Mouse (Mus musculus): ENCODE measurements around the gene Maco1.

GRCm38 (mm10) chr4:134798861-134799260, 54.3 kb downstream of the Maco1 start:
- TF ChIP-seq POLR2A (IDR thresholded peaks at IDR 0.05; ENCODE audit: extremely low read depth, insufficient read depth, low read length) (no peak), CTCF (IDR thresholded peaks at IDR 0.05; ENCODE audit: extremely low read depth, insufficient read depth, low read length) (no peak)
